Mouse (Mus musculus): ENCODE measurements around the gene Col9a1.

Gene Col9a1

GRCm38 (mm10) chr1:24294979-24295942 is 117.9 kb downstream of the Col9a1 start:
- DNase-seq (ENCODE audit: low spot score in 2 of 2) = no peak

- DNase-seq (ENCODE audit: low spot score in 2 of 2) = no peak
These were observed 123.3 kb downstream of the Col9a1 start for GRCm38 (mm10) chr1:24300700-24301099.

Measured in spleen, postnatal 14 days (tissue).